Mouse (Mus musculus) CH12.LX (cell line): Measurements from ENCODE around the gene Khk. TPM values are rescaled to one million over a fixed set of nuclear protein-coding genes. Genes with fewer than 3 reads are reported as not detected.

ENCODE experiments used
- DNase-seq: peaks from one replicate; pipeline ENCODE4 v3.0.0-alpha.2; 2013; ENCODE audit errors: extremely low read depth
- H3K27ac ChIP-seq: 2 replicates; pipeline ENCODE4 v1.5.1; 2012; ENCODE audit warnings: low read depth, mild to moderate bottlenecking, control low read depth, moderate library complexity; ENCODE audit not compliant: insufficient read depth
- H3K27me3 ChIP-seq: replicated peaks from 2 replicates; pipeline ENCODE3; 2012; ENCODE audit warnings: inconsistent platforms
- H3K36me3 ChIP-seq, 2 experiments: replicated peaks in 1 of 2; 2 replicates each; pipeline versions ENCODE3 to v1.6.1; 2012; ENCODE audit warnings: inconsistent platforms in 1 of 2, low read length in 1 of 2, mild to moderate bottlenecking in 1 of 2, mixed read lengths in 1 of 2, moderate library complexity in 1 of 2; ENCODE audit not compliant: control insufficient read depth in 1 of 2, insufficient read depth in 1 of 2
- H3K4me1 ChIP-seq, 2 experiments: 2 replicates each; pipeline ENCODE4 v1.6.1; 2012; ENCODE audit warnings: inconsistent platforms in 1 of 2, moderate library complexity in 1 of 2; ENCODE audit not compliant: insufficient read depth in 2 of 2, control insufficient read depth in 1 of 2
- H3K4me2 ChIP-seq: 2 replicates; pipeline ENCODE4 v1.6.1; 2012; ENCODE audit warnings: low read depth, mild to moderate bottlenecking, control low read depth; ENCODE audit not compliant: poor library complexity, insufficient read depth, severe bottlenecking
- H3K4me3 ChIP-seq, 3 experiments: fragments of 150-350 bp in 1 of 3; sonication (generic) in 1 of 3; replicated peaks in 1 of 3; 2 replicates each; pipeline versions ENCODE3 to v1.5.1; 2011 to 2012; ENCODE audit warnings: low read depth in 2 of 3, low read length in 2 of 3, mild to moderate bottlenecking in 2 of 3, moderate library complexity in 2 of 3, control low read depth in 1 of 3, improper control_type of control experiment in 1 of 3, inconsistent platforms in 1 of 3, mixed read lengths in 1 of 3; ENCODE audit not compliant: poor library complexity in 1 of 3
- H3K79me2 ChIP-seq: replicated peaks from 2 replicates; pipeline ENCODE4 v1.6.1; 2012; ENCODE audit warnings: mild to moderate bottlenecking, moderate library complexity; ENCODE audit not compliant: control insufficient read depth, poor library complexity, insufficient read depth, severe bottlenecking; ENCODE audit errors: extremely low read depth
- H3K9ac ChIP-seq: 2 replicates; pipeline ENCODE4 v1.6.1; 2012; ENCODE audit warnings: low read depth, mild to moderate bottlenecking, control low read depth, moderate library complexity; ENCODE audit not compliant: insufficient read depth
- H3K9me3 ChIP-seq: replicated peaks from 2 replicates; pipeline ENCODE3; 2012; ENCODE audit warnings: low read length, inconsistent platforms, mixed read lengths
- CHD1 ChIP-seq: IDR thresholded peaks from 2 replicates; pipeline ENCODE4 v1.6.1; 2012; ENCODE audit warnings: low read depth, low read length, improper control_type of control experiment, inconsistent platforms
- CHD2 ChIP-seq: IDR thresholded peaks from 2 replicates; pipeline ENCODE4 v1.6.1; 2011; ENCODE audit warnings: low read length, improper control_type of control experiment
- EP300 ChIP-seq: IDR thresholded peaks from 2 replicates; pipeline ENCODE4 v1.6.1; 2011; ENCODE audit warnings: low read length, improper control_type of control experiment
- ETS1 ChIP-seq: conservative IDR thresholded peaks from 2 replicates; pipeline ENCODE4 v1.6.1; 2012; ENCODE audit warnings: low read depth, mild to moderate bottlenecking, inconsistent platforms, low read length, improper control_type of control experiment, moderate library complexity
- GABPA ChIP-seq: IDR thresholded peaks from 2 replicates; pipeline ENCODE4 v1.6.1; 2012; ENCODE audit warnings: low read depth, low read length, improper control_type of control experiment, inconsistent platforms; ENCODE audit not compliant: insufficient replicate concordance
- IRF4 ChIP-seq: IDR thresholded peaks from 2 replicates; pipeline ENCODE4 v1.6.1; 2014; ENCODE audit warnings: low read depth, mild to moderate bottlenecking, inconsistent platforms, low read length, improper control_type of control experiment
- MAZ ChIP-seq: IDR thresholded peaks from 2 replicates; pipeline ENCODE4 v1.6.1; 2012; ENCODE audit warnings: low read depth, mild to moderate bottlenecking, inconsistent platforms, low read length, improper control_type of control experiment, moderate library complexity
- NRF1 ChIP-seq: IDR thresholded peaks from 2 replicates; pipeline ENCODE4 v1.6.1; 2014; ENCODE audit warnings: low read depth, mild to moderate bottlenecking, inconsistent platforms, low read length, improper control_type of control experiment, moderate library complexity
- PAX5 ChIP-seq: IDR thresholded peaks from 2 replicates; pipeline ENCODE4 v1.6.1; 2012; ENCODE audit warnings: low read length, inconsistent platforms, mixed read lengths
- POLR2AphosphoS2 ChIP-seq: IDR thresholded peaks from 2 replicates; pipeline ENCODE4 v1.6.1; 2011; ENCODE audit warnings: low read depth, low read length, improper control_type of control experiment
- SMC3 ChIP-seq: IDR thresholded peaks from 2 replicates; pipeline ENCODE4 v1.6.1; 2011; ENCODE audit warnings: low read depth, low read length, improper control_type of control experiment
- TCF12 ChIP-seq: IDR thresholded peaks from 2 replicates; pipeline ENCODE4 v1.6.1; 2014; ENCODE audit warnings: low read depth, mild to moderate bottlenecking, inconsistent platforms, low read length, improper control_type of control experiment
- ZKSCAN1 ChIP-seq: IDR thresholded peaks from 2 replicates; pipeline ENCODE4 v1.6.1; 2012; ENCODE audit warnings: low read depth, inconsistent platforms, low read length, improper control_type of control experiment, borderline replicate concordance
- ZNF384 ChIP-seq: IDR thresholded peaks from 2 replicates; pipeline ENCODE4 v1.6.1; 2012; ENCODE audit warnings: low read depth, low read length, improper control_type of control experiment, inconsistent platforms
- dilution Hi-C: fragments of 300-500 bp; cut with MboI; formaldehyde crosslinking; loops from 2 replicates; pipeline ENCODE4 v1.14.3; 2020; ENCODE audit warnings: low sequenced_read_pairs; ENCODE audit not compliant: extremely low pct_unique_long_range_greater_than_20kb, extremely low pct_ligation_motif_present
- in situ Hi-C: fragments of 300-500 bp; cut with MboI; formaldehyde crosslinking; loops from 3 replicates; pipeline ENCODE4 v1.14.3; 2019; ENCODE audit warnings: low sequenced_read_pairs, low pct_ligation_motif_present, low pct_unique_long_range_greater_than_20kb, mixed read lengths
- polyA plus RNA-seq: library from polyadenylated mRNA; unstranded; fragments of >175 nt; gene quantifications from 2 replicates; pipeline ENCODE4 v1.2.1, GENCODE M21; 2012; ENCODE audit warnings: low read depth; ENCODE audit not compliant: insufficient read length
- total RNA-seq, 2 experiments: library from RNA; depleted of rRNA; stranded (reverse); fragments of 300-350 nt in 1 of 2; fragments of >200 nt in 1 of 2; gene quantifications; 2 replicates each; pipeline ENCODE4 v1.2.3; 2012 to 2014

Khk gene
- total and polyA plus RNA-seq, 3 experiments = 2.5 to 5.7 (median 3.7) TPM

- dilution Hi-C loops = no loop called here
- Histone ChIP-seq H3K4me2 (no peak overlapping the region), H3K79me2 (no peaks in the 10 kb centered on the region), H3K4me1 (peaks cover 8 to 36% of the 10 kb centered on the region in 2 experiments; a peak in 3 of 4 replicates), H3K9me3 (no peaks in the 10 kb centered on the region), H3K4me3 (no peak overlapping the region), H3K36me3 (no peaks in the 10 kb centered on the region), H3K27me3 (peaks cover 86% of the 10 kb centered on the region), H3K9ac (no peak overlapping the region), H3K27ac (no peak overlapping the region)
- DNase-seq = no peak
- in situ Hi-C loops = loop anchor here (5.0 kb wide), 1 partner anchor 120 kb away; no protein-coding TSS in a partner anchor
- TF ChIP-seq MAZ (no peak), POLR2AphosphoS2 (no peak), ETS1 (no peak), CHD1 (no peak), PAX5 (no peak), ZNF384 (no peak), TCF12 (no peak), IRF4 (no peak)
Measured at GRCm38 (mm10) chr5:30922581-30923041, 1.4 kb downstream of the Khk start.

- no peak for TF ChIP-seq NRF1
- no peak for TF ChIP-seq CHD2
- no peak for TF ChIP-seq TCF12
- TF ChIP-seq EP300 = peak; percentile 35
- no peak for TF ChIP-seq GABPA
- TF ChIP-seq IRF4 = peak; percentile 71; the same call in 1 of the 2 replicates
- TF ChIP-seq SMC3 = no peak
- TF ChIP-seq ZKSCAN1 = no peak
- H3K27ac ChIP-seq = no peak overlapping the region
- in situ Hi-C loops = loop anchor here (5.0 kb wide), 1 partner anchor 121 kb away; no protein-coding TSS in a partner anchor
- dilution Hi-C loops = no loop called here
- no peak overlapping the region for H3K9ac ChIP-seq
- no peak overlapping the region for H3K4me2 ChIP-seq
- peaks cover 82% of the 10 kb centered on the region for H3K27me3 ChIP-seq
- H3K4me3 ChIP-seq = no peak overlapping the region
- no peaks in the 10 kb centered on the region for H3K9me3 ChIP-seq
- DNase-seq = peak; percentile 38
- no peaks in the 10 kb centered on the region for H3K79me2 ChIP-seq
- H3K4me1 ChIP-seq = peaks cover 8 to 36% of the 10 kb centered on the region in 2 experiments; a peak in 3 of 4 replicates
- no peaks in the 10 kb centered on the region for H3K36me3 ChIP-seq
Measured at GRCm38 (mm10) chr5:30923119-30923518, 1.9 kb downstream of the Khk start.
